Mouse (Mus musculus) kidney, adult 2 months (tissue): ENCODE measurements around the gene Kidins220.

Source experiments
- CTCF ChIP-seq: fragments of 200-500 bp; conservative IDR thresholded peaks from 2 replicates; pipeline ENCODE4 v1.5.1; 2011; ENCODE audit warnings: low read depth, mild to moderate bottlenecking, control low read depth, low read length, moderate library complexity, mixed read lengths; ENCODE audit not compliant: insufficient read depth, insufficient read length
- POLR2A ChIP-seq: fragments of 200-500 bp; IDR thresholded peaks from one replicate; pipeline ENCODE4 v1.6.1; 2011; ENCODE audit warnings: low read depth, low read length, control low read depth

DNA sequence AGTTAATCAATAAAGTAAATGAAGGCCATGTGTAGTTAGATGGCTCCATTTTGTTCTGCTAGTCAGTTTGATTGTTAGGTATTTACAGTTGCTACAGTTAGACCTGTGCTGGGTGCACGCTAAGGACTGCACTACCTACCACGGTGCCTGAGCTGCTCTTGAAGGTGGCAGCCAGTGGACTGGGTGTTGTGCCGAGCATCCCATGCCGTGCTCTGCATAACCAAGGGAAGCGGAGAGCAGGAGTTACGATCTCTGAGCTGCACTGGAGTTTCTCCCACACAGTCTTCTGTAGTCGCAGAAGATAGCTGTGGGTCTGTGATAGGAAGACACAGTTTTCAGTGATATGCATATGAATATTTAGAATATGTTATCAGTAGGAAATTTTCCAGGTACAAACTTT is 51.6 kb downstream of the Kidins220 start:
- TF ChIP-seq POLR2A (no peak), CTCF (no peak)
